Mouse (Mus musculus): ENCODE measurements at regions not wholly inside any gene's neighbourhood (a gene's known extent, or its start where the extent isn't known, plus 50 kb on each side); places are given as distances from the start of the nearest gene placed in this dataset.

DNA sequence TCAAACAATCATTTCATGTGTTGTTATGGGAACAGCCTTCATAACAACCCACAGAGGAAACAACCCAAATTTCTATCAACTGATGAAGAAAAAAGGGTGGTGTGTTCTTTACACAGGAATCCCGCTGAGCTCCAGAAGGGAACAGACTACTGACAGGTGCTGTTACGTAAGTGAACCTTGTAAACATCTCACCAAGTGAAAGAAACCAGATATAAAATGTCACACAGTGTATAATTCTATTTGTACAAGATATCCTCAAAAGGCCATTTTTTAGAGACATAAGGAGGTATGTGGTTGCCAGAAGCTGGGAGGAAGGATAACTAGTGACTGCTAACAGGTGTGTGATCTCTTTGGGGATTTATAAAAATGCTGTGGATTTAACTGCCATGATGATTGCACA lies 119.9 kb downstream of the Plod2 start:
- H3K9ac ChIP-seq (replicated peaks) = no peak overlapping the region
- ATAC-seq (replicated peaks) = no peak
- H3K36me3 ChIP-seq = no peaks in the 10 kb centered on the region
- H3K4me2 ChIP-seq (replicated peaks) = no peak overlapping the region
- no peaks in the 10 kb centered on the region for H3K9me3 ChIP-seq
- WGBS = 78% methylated on average over 2 of the region's 2 CpGs
- no peak overlapping the region for H3K27ac ChIP-seq (replicated peaks)
- no peaks in the 10 kb centered on the region for H3K4me1 ChIP-seq
- H3K4me3 ChIP-seq = no peak overlapping the region
- H3K27me3 ChIP-seq = no peaks in the 10 kb centered on the region

DNA sequence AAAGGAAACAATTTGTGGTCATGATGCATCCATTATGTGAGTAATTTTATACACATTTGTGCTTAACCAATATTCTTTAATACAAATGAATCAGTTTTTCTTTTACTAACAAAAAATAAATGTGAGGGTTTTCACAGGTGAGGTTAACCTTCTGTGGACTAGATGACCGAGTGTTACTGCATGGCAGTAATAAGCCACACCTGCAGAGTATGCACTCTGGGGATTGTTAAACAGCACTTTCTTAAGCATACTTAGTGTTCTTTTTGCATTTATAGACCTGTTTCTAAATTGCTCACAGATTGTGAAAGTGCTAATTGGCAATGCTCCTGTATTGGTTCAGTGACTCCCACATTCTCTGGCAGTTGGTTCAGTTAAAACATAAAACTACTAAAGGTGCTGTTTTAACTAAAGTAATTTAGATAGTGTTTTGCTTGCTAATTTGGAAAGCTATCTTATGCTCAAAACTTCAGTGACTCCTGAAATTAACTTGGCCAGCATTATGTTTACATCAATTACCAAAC lies 125.4 kb downstream of the Plod2 start:
- Histone ChIP-seq H3K9me3 (no peaks in the 10 kb centered on the region), H3K4me1 (no peaks in the 10 kb centered on the region), H3K27ac (replicated peaks) (no peak overlapping the region), H3K27me3 (no peaks in the 10 kb centered on the region), H3K36me3 (no peaks in the 10 kb centered on the region), H3K4me2 (replicated peaks) (no peak overlapping the region), H3K9ac (replicated peaks) (no peak overlapping the region), H3K4me3 (no peak overlapping the region)
- WGBS = 89% methylated on average over 1 of the region's 1 CpGs
- no peak for ATAC-seq (replicated peaks)

DNA sequence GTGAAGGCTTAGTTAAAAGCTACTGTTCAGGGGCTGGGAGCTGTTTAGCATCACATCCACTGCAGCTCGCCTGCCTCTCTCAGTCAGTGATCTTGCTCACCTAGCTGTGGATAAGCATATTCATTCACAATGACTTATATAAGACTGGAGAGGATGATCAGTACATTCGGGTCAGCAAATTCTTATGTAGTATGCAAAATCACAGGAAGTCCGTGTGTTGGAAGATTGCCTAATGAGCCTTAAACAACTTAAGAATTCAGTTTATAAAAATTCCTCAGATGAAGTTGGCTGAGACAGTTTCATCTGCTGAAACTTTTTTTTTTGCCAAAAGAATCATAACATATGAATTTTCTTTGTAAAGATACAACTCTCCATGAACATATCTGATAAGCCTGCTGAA lies 129.9 kb downstream of the Plod2 start:
- ATAC-seq (replicated peaks) = no peak
- Histone ChIP-seq H3K9ac (replicated peaks) (no peak overlapping the region), H3K27me3 (no peaks in the 10 kb centered on the region), H3K4me3 (no peak overlapping the region), H3K9me3 (no peaks in the 10 kb centered on the region), H3K36me3 (no peaks in the 10 kb centered on the region), H3K27ac (replicated peaks) (no peak overlapping the region), H3K4me2 (replicated peaks) (no peak overlapping the region), H3K4me1 (no peaks in the 10 kb centered on the region)
- WGBS = 80% methylated on average over 3 of the region's 3 CpGs

DNA sequence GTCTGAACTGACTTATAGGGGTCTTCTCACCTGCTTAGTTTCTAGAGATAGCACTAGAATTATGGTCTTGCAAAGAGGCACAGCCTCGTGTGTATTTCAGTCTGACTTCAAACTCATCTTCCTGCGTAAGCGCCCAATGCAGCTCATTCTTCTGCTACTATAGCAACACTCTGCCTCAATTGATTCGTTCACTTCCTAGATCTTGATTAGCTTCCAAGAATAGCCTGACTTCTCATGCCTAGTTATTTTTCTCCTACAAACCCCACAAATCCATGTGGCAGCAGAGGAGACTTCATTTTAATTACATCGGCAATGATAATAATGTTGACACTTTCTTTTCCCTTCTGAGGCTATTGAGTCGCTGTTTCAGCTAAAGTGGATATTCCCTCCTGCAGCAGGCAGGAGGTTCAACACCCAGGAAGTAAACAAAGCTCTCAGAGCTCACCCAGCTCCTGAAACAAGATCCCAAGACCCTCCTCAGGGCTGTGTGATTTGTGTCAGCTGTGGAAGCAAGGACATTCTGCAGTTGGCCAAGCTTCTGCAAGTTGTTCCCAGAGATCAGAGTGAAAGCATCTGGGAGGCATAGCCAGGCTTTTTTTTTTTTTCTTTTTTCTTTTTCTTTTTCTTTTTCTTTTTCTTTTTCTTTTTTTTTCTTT lies 152.5 kb downstream of the Plod2 start:
- H3K4me3 ChIP-seq = no peak overlapping the region
- no peak overlapping the region for H3K9ac ChIP-seq (replicated peaks)
- ATAC-seq (replicated peaks) = no peak
- no peaks in the 10 kb centered on the region for H3K9me3 ChIP-seq
- no peaks in the 10 kb centered on the region for H3K36me3 ChIP-seq
- WGBS = 62% methylated on average over 6 of the region's 6 CpGs
- no peak overlapping the region for H3K4me2 ChIP-seq (replicated peaks)
- no peak overlapping the region for H3K27ac ChIP-seq (replicated peaks)
- no peaks in the 10 kb centered on the region for H3K27me3 ChIP-seq
- no peaks in the 10 kb centered on the region for H3K4me1 ChIP-seq

DNA sequence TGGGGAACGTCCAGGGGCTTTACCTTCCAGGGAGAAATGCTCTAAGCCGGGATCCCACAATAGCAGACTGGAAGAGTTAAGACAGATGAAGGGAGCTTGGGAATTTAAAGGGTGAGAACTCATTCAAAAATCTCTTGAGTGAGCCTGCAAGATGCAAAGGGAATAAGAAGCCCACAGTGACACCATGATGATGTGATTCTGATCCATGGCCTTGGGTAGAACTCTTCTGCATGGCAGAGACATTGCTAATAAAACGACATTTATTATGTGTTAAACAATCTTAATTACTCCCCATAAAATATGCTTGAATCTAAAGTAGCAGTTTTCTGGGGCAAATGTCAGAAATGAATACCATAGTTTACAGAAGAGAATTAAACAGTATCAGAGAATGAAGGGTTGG lies 155.9 kb downstream of the Plod2 start:
- no peaks in the 10 kb centered on the region for H3K4me1 ChIP-seq
- no peak for ATAC-seq (replicated peaks)
- no peak overlapping the region for H3K27ac ChIP-seq (replicated peaks)
- no peaks in the 10 kb centered on the region for H3K27me3 ChIP-seq
- H3K4me2 ChIP-seq (replicated peaks) = no peak overlapping the region
- no peak overlapping the region for H3K9ac ChIP-seq (replicated peaks)
- H3K36me3 ChIP-seq = no peaks in the 10 kb centered on the region
- no peaks in the 10 kb centered on the region for H3K9me3 ChIP-seq
- 54% methylated on average over 3 of the region's 3 CpGs for WGBS
- no peak overlapping the region for H3K4me3 ChIP-seq

DNA sequence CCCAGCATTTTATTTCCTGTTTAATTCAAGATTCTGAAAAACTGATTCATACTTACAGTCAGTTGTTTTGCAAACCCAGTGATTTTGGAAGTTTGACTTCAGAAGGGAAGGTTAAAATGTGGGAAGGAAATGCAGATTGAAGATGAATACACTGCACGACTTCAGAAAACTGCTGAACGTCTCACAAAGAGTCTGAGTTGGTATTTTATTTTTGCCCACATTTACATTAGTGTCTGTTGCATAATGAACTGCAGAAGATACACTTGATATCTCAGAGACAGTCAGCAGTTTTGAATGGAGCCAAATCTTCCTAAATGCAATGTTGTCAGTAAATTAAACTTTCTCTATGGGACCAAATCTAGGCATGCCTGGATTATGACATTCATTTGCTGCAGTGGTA lies 162.7 kb downstream of the Plod2 start:
- WGBS = 86% methylated on average over 2 of the region's 2 CpGs
- Histone ChIP-seq H3K36me3 (no peaks in the 10 kb centered on the region), H3K4me1 (no peaks in the 10 kb centered on the region)

DNA sequence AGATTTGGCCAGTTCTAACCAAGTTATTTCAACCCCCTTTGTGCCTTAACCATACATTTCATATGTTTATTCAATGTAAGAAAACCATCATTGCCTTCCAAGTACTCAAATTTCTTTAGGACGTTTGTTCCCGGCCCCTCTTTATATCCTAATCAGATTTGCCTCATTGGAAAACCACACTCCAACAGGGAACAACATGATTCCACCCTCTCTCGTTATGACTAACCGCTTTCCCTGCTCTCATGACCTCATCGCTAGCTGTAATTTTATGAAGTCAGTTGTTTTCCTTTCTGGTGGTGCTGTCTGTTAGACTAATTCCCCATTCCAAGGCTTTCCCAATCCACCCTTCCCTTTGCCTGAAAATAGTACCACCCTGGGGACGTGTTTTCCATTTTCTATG lies 165.0 kb downstream of the Plod2 start:
- no peak for ATAC-seq (replicated peaks)
- Histone ChIP-seq H3K4me3 (no peak overlapping the region), H3K36me3 (no peaks in the 10 kb centered on the region), H3K27ac (replicated peaks) (no peak overlapping the region), H3K4me1 (no peaks in the 10 kb centered on the region), H3K9me3 (no peaks in the 10 kb centered on the region), H3K27me3 (no peaks in the 10 kb centered on the region), H3K9ac (replicated peaks) (no peak overlapping the region), H3K4me2 (replicated peaks) (no peak overlapping the region)
- WGBS = 79% methylated on average over 6 of the region's 6 CpGs

More for the DNA sequence above, 162.7 kb downstream of the Plod2 start:
- H3K4me3 ChIP-seq = no peak overlapping the region
- no peaks in the 10 kb centered on the region for H3K27me3 ChIP-seq
- H3K27ac ChIP-seq (replicated peaks) = no peak overlapping the region
- no peak overlapping the region for H3K9ac ChIP-seq (replicated peaks)
- no peak for ATAC-seq (replicated peaks)
- H3K4me2 ChIP-seq (replicated peaks) = no peak overlapping the region
- H3K9me3 ChIP-seq = no peaks in the 10 kb centered on the region

DNA sequence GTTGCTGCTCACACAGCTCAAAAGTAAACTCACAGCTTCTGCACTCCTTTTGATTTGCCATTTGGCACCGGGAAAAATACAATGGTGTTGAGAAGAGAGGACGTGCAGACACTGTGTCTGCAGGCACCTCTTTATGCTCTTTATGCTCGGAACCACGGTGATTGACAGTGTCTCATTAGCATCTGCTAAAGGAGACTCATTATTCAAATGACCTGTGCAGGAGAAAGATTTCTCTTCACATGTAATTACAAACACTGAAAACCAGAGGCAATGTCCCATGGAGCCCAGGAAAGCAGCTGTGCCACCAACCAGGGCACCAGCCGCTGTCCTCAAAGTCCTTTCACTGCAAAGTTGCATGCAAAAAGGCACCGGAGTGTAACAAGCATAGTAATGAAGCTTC lies 175.2 kb downstream of the Plod2 start:
- H3K9me3 ChIP-seq = no peaks in the 10 kb centered on the region
- peak; percentile 85 for ATAC-seq (replicated peaks)
- H3K36me3 ChIP-seq = no peaks in the 10 kb centered on the region
- peaks cover 7% of the 10 kb centered on the region for H3K4me1 ChIP-seq
- 0 out of 2 replicates have a peak overlapping the region, but pooled peaks have one; percentile 7 for H3K4me2 ChIP-seq (replicated peaks)
- no peaks in the 10 kb centered on the region for H3K27me3 ChIP-seq
- 5% methylated on average over 6 of the region's 6 CpGs for WGBS
- no peak overlapping the region for H3K27ac ChIP-seq (replicated peaks)
- no peak overlapping the region for H3K4me3 ChIP-seq
- no peak overlapping the region for H3K9ac ChIP-seq (replicated peaks)

DNA sequence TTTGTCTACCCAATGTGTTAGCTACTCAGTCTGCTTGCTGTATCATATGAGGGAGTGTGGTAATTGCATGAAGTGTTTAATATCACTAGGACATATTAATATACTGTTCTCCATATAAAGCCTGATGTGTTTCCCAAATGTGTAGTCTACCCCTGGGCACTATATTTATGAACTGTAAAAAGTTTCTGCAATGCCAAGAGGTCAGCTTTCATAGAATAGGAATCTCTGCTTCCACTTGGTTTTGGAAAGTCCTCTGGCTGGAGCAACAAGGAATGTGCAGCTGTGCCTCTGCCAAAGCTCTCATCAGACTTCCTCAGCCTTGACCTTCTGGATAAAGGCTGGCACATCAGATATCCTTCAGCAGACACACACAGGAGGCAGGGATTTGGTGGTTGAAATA lies 176.3 kb downstream of the Plod2 start:
- Histone ChIP-seq H3K27ac (replicated peaks) (no peak overlapping the region), H3K4me3 (no peak overlapping the region), H3K9me3 (no peaks in the 10 kb centered on the region), H3K9ac (replicated peaks) (no peak overlapping the region), H3K4me1 (peaks cover 7% of the 10 kb centered on the region), H3K36me3 (no peaks in the 10 kb centered on the region), H3K4me2 (replicated peaks) (no peak overlapping the region), H3K27me3 (no peaks in the 10 kb centered on the region)
- ATAC-seq (replicated peaks) = no peak

DNA sequence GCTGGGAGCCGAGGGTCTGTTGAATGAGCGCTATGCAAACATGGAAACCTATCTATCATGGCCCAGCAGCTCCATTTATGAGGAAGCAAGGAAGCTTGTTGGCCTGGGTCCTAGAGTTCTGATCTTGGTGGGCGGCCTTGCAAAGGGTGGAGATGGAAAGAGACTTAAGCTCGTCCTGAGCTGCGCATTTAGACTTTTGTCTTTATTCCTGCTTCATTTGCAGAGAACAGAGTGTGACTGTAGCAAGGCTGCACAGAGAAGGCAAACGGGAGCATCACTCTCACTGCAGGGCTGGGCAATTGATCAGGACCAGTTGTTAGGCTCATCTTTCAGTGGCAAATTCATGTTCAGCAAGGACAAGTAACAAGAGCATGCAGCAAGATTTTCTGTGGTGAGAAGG lies 177.2 kb downstream of the Plod2 start:
- WGBS = 44% methylated on average over 6 of the region's 6 CpGs

DNA sequence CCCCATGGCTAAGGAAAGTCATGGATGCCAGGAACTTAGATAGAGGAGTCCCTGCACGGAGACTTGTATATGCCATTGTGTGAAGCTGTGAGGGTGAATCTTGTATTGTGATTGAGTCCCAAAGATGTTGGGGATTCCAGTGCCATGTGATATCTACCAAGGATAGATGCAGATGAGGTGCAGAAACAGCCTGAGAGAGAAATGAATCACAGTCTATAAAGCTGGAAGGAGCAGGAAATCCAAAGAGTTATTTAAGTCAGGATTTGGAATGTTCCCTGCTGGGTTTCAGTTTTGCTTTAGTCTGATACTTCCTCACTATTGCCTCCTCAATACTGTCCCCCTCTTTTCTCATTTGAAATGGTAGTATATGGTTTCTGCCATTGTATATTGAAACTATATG lies 186.8 kb downstream of the Plod2 start:
- Histone ChIP-seq H3K9me3 (no peaks in the 10 kb centered on the region), H3K4me3 (no peak overlapping the region), H3K36me3 (no peaks in the 10 kb centered on the region), H3K27me3 (no peaks in the 10 kb centered on the region), H3K27ac (replicated peaks) (no peak overlapping the region), H3K9ac (replicated peaks) (no peak overlapping the region), H3K4me1 (no peaks in the 10 kb centered on the region), H3K4me2 (replicated peaks) (no peak overlapping the region)
- WGBS = 83% methylated on average over 1 of the region's 1 CpGs
- ATAC-seq (replicated peaks) = no peak

More for the DNA sequence above, 177.2 kb downstream of the Plod2 start:
- ATAC-seq (replicated peaks) = no peak
- no peaks in the 10 kb centered on the region for H3K9me3 ChIP-seq
- H3K4me1 ChIP-seq = peaks cover 7% of the 10 kb centered on the region
- no peak overlapping the region for H3K4me3 ChIP-seq
- H3K4me2 ChIP-seq (replicated peaks) = no peak overlapping the region
- no peaks in the 10 kb centered on the region for H3K27me3 ChIP-seq
- no peak overlapping the region for H3K9ac ChIP-seq (replicated peaks)
- H3K36me3 ChIP-seq = no peaks in the 10 kb centered on the region
- no peak overlapping the region for H3K27ac ChIP-seq (replicated peaks)

DNA sequence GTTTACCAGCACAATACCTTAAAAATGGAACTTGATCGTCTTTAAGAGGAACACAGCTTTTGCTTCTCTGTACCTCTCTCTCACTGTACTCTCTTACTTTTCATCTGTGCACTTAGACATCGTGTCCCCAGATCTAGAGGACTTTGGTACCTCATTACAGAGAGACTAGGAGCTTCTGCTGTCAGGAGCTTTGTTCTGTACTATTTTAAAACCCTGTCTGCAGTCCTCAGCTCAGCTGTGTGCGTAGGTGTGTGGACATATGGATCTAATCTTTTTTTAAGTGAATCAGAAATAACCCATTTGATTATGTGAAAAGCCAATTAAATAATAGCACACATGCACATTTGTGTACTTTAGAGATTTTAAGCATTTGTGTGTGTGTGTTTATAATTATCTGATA lies 189.4 kb downstream of the Plod2 start:
- no peak overlapping the region for H3K4me2 ChIP-seq (replicated peaks)
- no peaks in the 10 kb centered on the region for H3K36me3 ChIP-seq
- 78% methylated on average over 3 of the region's 3 CpGs for WGBS
- H3K4me1 ChIP-seq = no peaks in the 10 kb centered on the region
- no peak overlapping the region for H3K4me3 ChIP-seq
- no peak overlapping the region for H3K27ac ChIP-seq (replicated peaks)
- no peaks in the 10 kb centered on the region for H3K9me3 ChIP-seq
- no peak for ATAC-seq (replicated peaks)
- H3K27me3 ChIP-seq = no peaks in the 10 kb centered on the region
- H3K9ac ChIP-seq (replicated peaks) = no peak overlapping the region

DNA sequence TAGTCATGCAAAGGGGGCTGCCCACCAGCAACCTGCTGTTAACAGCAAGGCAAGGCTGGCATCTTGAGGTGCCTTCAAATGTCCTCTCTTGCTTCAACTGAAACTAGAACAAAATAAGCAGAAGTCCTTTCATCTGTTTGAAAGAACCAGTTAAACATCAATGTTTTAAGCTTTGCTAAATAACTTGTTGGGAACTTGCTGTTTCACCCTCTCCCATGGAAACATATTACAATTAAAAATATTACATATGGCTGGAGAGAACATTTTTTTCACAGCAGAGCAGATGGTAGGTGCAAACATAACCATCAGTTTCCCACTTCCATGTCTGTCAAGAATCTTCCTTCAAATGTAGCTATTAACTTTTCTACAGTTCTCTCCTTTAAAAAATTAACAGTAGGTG lies 225.5 kb downstream of the Plod2 start:
- H3K4me3 ChIP-seq = no peak overlapping the region
- H3K9me3 ChIP-seq = no peaks in the 10 kb centered on the region
- no peaks in the 10 kb centered on the region for H3K36me3 ChIP-seq
- no peak overlapping the region for H3K9ac ChIP-seq (replicated peaks)
- no peaks in the 10 kb centered on the region for H3K27me3 ChIP-seq
- H3K27ac ChIP-seq (replicated peaks) = no peak overlapping the region
- H3K4me2 ChIP-seq (replicated peaks) = no peak overlapping the region
- no peaks in the 10 kb centered on the region for H3K4me1 ChIP-seq
- ATAC-seq (replicated peaks) = 0 out of 2 replicates have a peak, but pooled peaks have one; percentile 29

Data from forebrain, embryonic 15.5 days (tissue).